Comparison of ENCODE assay signal across 9 mouse cellular contexts in genomic region chr2:70562981-70563671, GRCm38 (mm10). TPM values are rescaled to one million over a fixed set of nuclear protein-coding genes. Genes with fewer than 3 reads are reported as not detected.
DNase-seq lines count a peak whose midpoint lies in the region; ATAC-seq lines count a peak whose summit lies in the region.
"Had no signal": no experiment of that assay in that cellular context is flagged by ENCODE, and none has a peak within 500 bp of the region (broad histone marks: within the 10 kb centered on the region; RNA-seq: fewer than 3 reads in every experiment).

No protein-coding gene starts in this region.

- under 1% methylated on average over 40 of the region's 40 CpGs for WGBS in embryonic facial prominence, embryonic 11.5 days
- under 1% methylated on average over 40 of the region's 40 CpGs for WGBS in hindbrain, embryonic 14.5 days
- WGBS in neural tube, embryonic 13.5 days = under 1% methylated on average over 40 of the region's 40 CpGs

- H3K27ac ChIP-seq in embryonic facial prominence, embryonic 11.5 days (replicated peaks; ENCODE audit: low read depth, low read length) = no peak overlapping the region
- peak overlapping the region; percentile 95 for H3K27ac ChIP-seq in hindbrain, embryonic 14.5 days
- peak overlapping the region; percentile 94 for H3K27ac ChIP-seq in neural tube, embryonic 13.5 days (replicated peaks)
- H3K27ac ChIP-seq: liver, embryonic 13.5 days had no signal

- no peaks in the 10 kb centered on the region for H3K9me3 ChIP-seq in embryonic facial prominence, embryonic 11.5 days (replicated peaks; ENCODE audit: control insufficient read depth, low read length)
- no peaks in the 10 kb centered on the region for H3K9me3 ChIP-seq in hindbrain, embryonic 14.5 days (ENCODE audit: control insufficient read depth, low read length)
- H3K9me3 ChIP-seq in neural tube, embryonic 13.5 days = no peaks in the 10 kb centered on the region
- H3K9me3 ChIP-seq: liver, embryonic 13.5 days had no signal

- peak overlapping the region; percentile 33 for H3K4me2 ChIP-seq in embryonic facial prominence, embryonic 11.5 days (ENCODE audit: low read depth, low read length)
- peak overlapping the region; percentile 65 for H3K4me2 ChIP-seq in hindbrain, embryonic 14.5 days (replicated peaks)
- H3K4me2 ChIP-seq in neural tube, embryonic 13.5 days = peak overlapping the region; percentile 64

- no peaks in the 10 kb centered on the region for H3K36me3 ChIP-seq in embryonic facial prominence, embryonic 11.5 days (replicated peaks; ENCODE audit: control insufficient read depth, insufficient read depth, low read depth, low read length)
- no peaks in the 10 kb centered on the region for H3K36me3 ChIP-seq in hindbrain, embryonic 14.5 days (replicated peaks; ENCODE audit: control insufficient read depth, insufficient read depth)
- H3K36me3 ChIP-seq in neural tube, embryonic 13.5 days = no peaks in the 10 kb centered on the region
- H3K36me3 ChIP-seq: liver, embryonic 13.5 days had no signal

- peak overlapping the region; percentile 23 for H3K4me3 ChIP-seq in embryonic facial prominence, embryonic 11.5 days (ENCODE audit: low read depth, low read length)
- peak overlapping the region; percentile 55 for H3K4me3 ChIP-seq in hindbrain, embryonic 14.5 days (replicated peaks; ENCODE audit: low read length)
- peak overlapping the region; percentile 53 for H3K4me3 ChIP-seq in neural tube, embryonic 13.5 days
- H3K4me3 ChIP-seq: liver, embryonic 13.5 days had no signal

- H3K27me3 ChIP-seq in embryonic facial prominence, embryonic 11.5 days (ENCODE audit: control insufficient read depth, insufficient read depth, low read length) = peaks cover 81% of the 10 kb centered on the region
- peaks cover 86% of the 10 kb centered on the region for H3K27me3 ChIP-seq in hindbrain, embryonic 14.5 days (ENCODE audit: control insufficient read depth, insufficient read depth, low read length)
- peaks cover 92% of the 10 kb centered on the region for H3K27me3 ChIP-seq in neural tube, embryonic 13.5 days

- ATAC-seq in embryonic facial prominence, embryonic 11.5 days (replicated peaks; ENCODE audit: insufficient number of reproducible peaks, low FRiP score, low TSS enrichment, low read depth) = no peak
- no peak for ATAC-seq in hindbrain, embryonic 14.5 days (ENCODE audit: low FRiP score)
- ATAC-seq in neural tube, embryonic 13.5 days (ENCODE audit: low read depth) = peak; percentile 10

- H3K4me1 ChIP-seq in embryonic facial prominence, embryonic 11.5 days (ENCODE audit: control insufficient read depth, insufficient read depth, low read length) = peaks cover 3% of the 10 kb centered on the region; the same call in 1 of the 2 replicates
- peaks cover 10% of the 10 kb centered on the region; the same call in 1 of the 2 replicates for H3K4me1 ChIP-seq in hindbrain, embryonic 14.5 days (replicated peaks; ENCODE audit: control insufficient read depth, insufficient read depth, low read length)
- peaks cover 73% of the 10 kb centered on the region for H3K4me1 ChIP-seq in neural tube, embryonic 13.5 days (replicated peaks)

- H3K9ac ChIP-seq in embryonic facial prominence, embryonic 11.5 days (replicated peaks; ENCODE audit: low read length) = no peak overlapping the region
- H3K9ac ChIP-seq in hindbrain, embryonic 14.5 days = peak overlapping the region; percentile 80
- H3K9ac ChIP-seq in neural tube, embryonic 13.5 days = peak overlapping the region; percentile 82
- H3K9ac ChIP-seq: liver, embryonic 13.5 days had no signal

- peak; percentile 6 to 17 for DNase-seq in kidney, postnatal 4 days
- no peak for DNase-seq in kidney, postnatal 36 days
- DNase-seq in embryonic facial prominence, embryonic 11.5 days (ENCODE audit: low spot score) = peak; percentile 30
- DNase-seq in hindbrain, embryonic 14.5 days (ENCODE audit: low spot score) = no peak
- no peak for DNase-seq in gastrocnemius, postnatal 10 days
- DNase-seq in cerebellum, adult 8-10 months = no peak
- no peak for DNase-seq in urinary bladder, postnatal 25 days (ENCODE audit: low spot score)
- DNase-seq: liver, embryonic 13.5 days had no signal

RNA-seq across cellular contexts. Expression of gene Gad1, which starts 10.3 kb away (rescaled TPM):
- 2.0 and 2.1 TPM in 2 replicates for polyA plus RNA-seq in embryonic facial prominence, embryonic 11.5 days (2014; fragmentation: Nextera tagmentation; extraction: Ambion mirVana)
- polyA plus RNA-seq in hindbrain, embryonic 14.5 days (2014; fragmentation: Nextera tagmentation; extraction: Ambion mirVana) = 89.8 and 119 TPM in 2 replicates
- 36.6 and 36.9 TPM in 2 replicates for polyA plus RNA-seq in neural tube, embryonic 13.5 days (2015; fragmentation: Nextera tagmentation; extraction: Ambion mirVana)
- under 1 TPM; 0.49 to 0.88 TPM for total RNA-seq in gastrocnemius, postnatal 10 days (2021)

RNA-seq across cellular contexts. Expression of gene Erich2, which starts 54.5 kb away (rescaled TPM):
- polyA plus RNA-seq in embryonic facial prominence, embryonic 11.5 days (2014; fragmentation: Nextera tagmentation; extraction: Ambion mirVana) = 0.67 and 1.4 TPM in 2 replicates
- polyA plus RNA-seq in hindbrain, embryonic 14.5 days (2014; fragmentation: Nextera tagmentation; extraction: Ambion mirVana) = 1.9 and 3.8 TPM in 2 replicates
- 0.68 and 0.80 TPM in 2 replicates for polyA plus RNA-seq in neural tube, embryonic 13.5 days (2015; fragmentation: Nextera tagmentation; extraction: Ambion mirVana)
- total RNA-seq in gastrocnemius, postnatal 10 days (2021) = not detected
- polyA plus RNA-seq: liver, embryonic 13.5 days had no signal

Comparison
In these comparisons a context has a peak if more than half of its experiments do, and no peak if none do; other contexts are left out.
1. DNase-seq: peak in kidney, postnatal 4 days (2 of 2) and embryonic facial prominence, embryonic 11.5 days (single experiment); none in kidney, postnatal 36 days (0 of 2), hindbrain, embryonic 14.5 days (single experiment), gastrocnemius, postnatal 10 days (single experiment), cerebellum, adult 8-10 months (single experiment) and urinary bladder, postnatal 25 days (single experiment).
2. RNA of gene Gad1, which starts 10.3 kb away (polyA plus RNA-seq): 89.8 to 119 TPM in hindbrain, embryonic 14.5 days and 36.6 to 36.9 TPM in neural tube, embryonic 13.5 days; 2.0 to 2.1 TPM in embryonic facial prominence, embryonic 11.5 days; every median in the first group is over 10 times any median in the second.
3. Peak in every context shown above with its lines, with median percentiles within 50 percentile points of each other: H3K4me2 ChIP-seq and H3K4me3 ChIP-seq.